Mouse (Mus musculus) activated CD4-positive, CD25-positive, alpha-beta regulatory T cell, adult 4 months (primary cell): ENCODE results near the gene Tmem109. TPM values are rescaled to one million over a fixed set of nuclear protein-coding genes. Genes with fewer than 3 reads are reported as not detected.

ENCODE experiments used
- ATAC-seq: one replicate; pipeline ENCODE4 v1.8.0; 2017
- polyA plus RNA-seq, 2 experiments: library from polyadenylated mRNA; unstranded; fragments of 100-300 nt; shearing (Covaris generic); gene quantifications; one replicate each; pipeline ENCODE4 v1.2.1; 2017

Gene Tmem109
- polyA plus RNA-seq, 2 experiments from 2014 or later: 59.2 to 65.4 TPM

GRCm38 (mm10) chr19:10880975-10881425, 801 bp downstream of the Tmem109 start:
- no peak for ATAC-seq

GRCm38 (mm10) chr19:10880085-10880974, 1.5 kb downstream of the Tmem109 start:
- ATAC-seq: peak; percentile 67

GRCm38 (mm10) chr19:10878201-10878837, 3.5 kb downstream of the Tmem109 start:
- no peak for ATAC-seq

GRCm38 (mm10) chr19:10871328-10871961, 10.4 kb downstream of the Tmem109 start:
- no peak for ATAC-seq

GRCm38 (mm10) chr19:10870676-10871075, 11.1 kb downstream of the Tmem109 start:
- ATAC-seq: no peak

GRCm38 (mm10) chr19:10869886-10870527, 11.8 kb downstream of the Tmem109 start, which contains the start of gene Tmem132a:
TSS of gene Tmem132a (minus strand) at chr19:10869940.
- no peak for ATAC-seq

GRCm38 (mm10) chr19:10869241-10869885, 12.4 kb downstream of the Tmem109 start:
- ATAC-seq: no peak

GRCm38 (mm10) chr19:10868623-10869141, 13.1 kb downstream of the Tmem109 start:
- no peak for ATAC-seq

GRCm38 (mm10) chr19:10867946-10868622, 13.7 kb downstream of the Tmem109 start:
- no peak for ATAC-seq

- no peak for ATAC-seq
Measured at GRCm38 (mm10) chr19:10866351-10866750, 15.4 kb downstream of the Tmem109 start.

- no peak for ATAC-seq
Measured at GRCm38 (mm10) chr19:10860072-10860497, 21.7 kb downstream of the Tmem109 start.

- no peak for ATAC-seq
Measured at GRCm38 (mm10) chr19:10856520-10856919, 25.3 kb downstream of the Tmem109 start.

- ATAC-seq: no peak
Measured at GRCm38 (mm10) chr19:10855422-10855821, 26.4 kb downstream of the Tmem109 start.

- no peak for ATAC-seq
Measured at GRCm38 (mm10) chr19:10847311-10848087, 34.3 kb downstream of the Tmem109 start.

GRCm38 (mm10) chr19:10846150-10846549, 35.7 kb downstream of the Tmem109 start:
- ATAC-seq: no peak

- no peak for ATAC-seq
Measured at GRCm38 (mm10) chr19:10845454-10845853, 36.3 kb downstream of the Tmem109 start.

GRCm38 (mm10) chr19:10844206-10844605, 37.6 kb downstream of the Tmem109 start:
- no peak for ATAC-seq

GRCm38 (mm10) chr19:10842914-10843313, 38.9 kb downstream of the Tmem109 start:
- no peak for ATAC-seq

- ATAC-seq: peak; percentile 25
Measured at GRCm38 (mm10) chr19:10841721-10842626, 39.8 kb downstream of the Tmem109 start.
